Mouse (Mus musculus): Measurements from ENCODE around the gene Slc9a3r1. TPM values are rescaled to one million over a fixed set of nuclear protein-coding genes. Genes with fewer than 3 reads are reported as not detected.
A peak's percentile ranks its signal among the peaks of the same experiment; 100 is the strongest.

The Slc9a3r1 gene
- total RNA-seq, 1 experiment: 43.9 TPM

DNA sequence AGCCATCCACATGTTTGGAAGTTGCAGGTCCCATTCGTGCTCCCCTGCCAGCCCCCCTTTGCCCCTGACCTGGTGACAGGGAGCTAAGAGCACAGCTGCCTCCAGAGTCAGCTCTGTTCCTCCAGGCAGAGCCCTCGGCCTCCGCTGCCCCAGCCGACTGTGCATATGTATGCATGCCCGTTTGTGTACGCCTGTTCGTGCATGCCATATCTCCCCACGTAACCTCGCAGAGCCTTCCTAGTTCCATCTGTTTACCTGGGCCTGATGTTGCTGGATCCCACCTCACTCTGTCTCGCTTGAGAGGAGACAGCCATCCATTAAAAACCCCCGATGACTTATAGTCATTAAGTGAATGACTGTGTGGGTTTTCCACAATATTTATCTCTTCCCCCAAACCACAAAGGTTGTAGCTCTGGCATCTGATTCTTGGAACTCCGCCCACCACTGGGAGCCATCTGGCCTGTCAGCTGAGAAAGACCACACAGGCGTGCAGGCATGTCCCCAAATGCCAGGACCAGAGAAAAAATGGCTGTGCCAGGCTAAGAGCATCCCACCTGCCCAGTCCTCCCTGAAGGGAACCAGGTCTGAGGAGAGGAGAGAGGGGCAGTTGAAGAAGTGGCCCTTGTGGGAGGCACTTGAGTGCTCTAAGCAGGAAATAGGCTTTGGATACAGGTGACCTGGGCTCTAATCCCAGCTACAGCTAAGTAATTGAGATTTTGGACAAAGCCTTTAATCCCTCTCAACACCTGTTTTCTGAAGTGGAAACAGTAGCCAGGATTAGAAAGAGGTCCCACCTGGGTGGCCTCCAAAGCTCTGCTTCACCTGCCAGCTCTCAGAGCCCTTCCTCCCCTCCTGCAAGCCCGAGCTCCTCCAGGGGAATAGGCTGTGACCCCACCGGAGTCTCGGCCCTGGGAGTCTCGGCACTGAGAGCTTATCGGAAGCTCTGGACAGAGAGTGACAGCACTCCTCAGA lies 54.6 kb downstream of the Slc9a3r1 start:
- no peak for DNase-seq (ENCODE audit: low read depth, low spot score)
- TF ChIP-seq CHD2 (IDR thresholded peaks at IDR 0.05; ENCODE audit: low read depth, low read length): no peak
- H3K9ac ChIP-seq (ENCODE audit: insufficient read depth, low read depth, low read length, poor library complexity, severe bottlenecking): no peak overlapping the region
- H3K36me3 ChIP-seq (ENCODE audit: control insufficient read depth, insufficient read depth, low read length, poor library complexity, severe bottlenecking): no peaks in the 10 kb centered on the region; the same call in 1 of the 2 replicates
- no peak overlapping the region for H3K27ac ChIP-seq (ENCODE audit: insufficient read depth, low read depth, low read length, poor library complexity, severe bottlenecking)
- H3K9me3 ChIP-seq (ENCODE audit: control insufficient read depth, insufficient read depth, low read depth, low read length): no peaks in the 10 kb centered on the region
- no peak overlapping the region for H3K4me3 ChIP-seq (ENCODE audit: insufficient read depth in 1 of 2, low read depth in 1 of 2, low read length in 2 of 2, poor library complexity in 1 of 2, severe bottlenecking in 1 of 2)
- H3K4me1 ChIP-seq (ENCODE audit: control insufficient read depth in 2 of 2, insufficient read depth in 2 of 2, low read length in 2 of 2, poor library complexity in 1 of 2): peaks cover 6 to 18% of the 10 kb centered on the region in 2 experiments
- in situ Hi-C loops (cut with MboI; ENCODE audit: low sequenced_read_pairs in 2 of 2, unreplicated experiment in 2 of 2): no loop called here

DNA sequence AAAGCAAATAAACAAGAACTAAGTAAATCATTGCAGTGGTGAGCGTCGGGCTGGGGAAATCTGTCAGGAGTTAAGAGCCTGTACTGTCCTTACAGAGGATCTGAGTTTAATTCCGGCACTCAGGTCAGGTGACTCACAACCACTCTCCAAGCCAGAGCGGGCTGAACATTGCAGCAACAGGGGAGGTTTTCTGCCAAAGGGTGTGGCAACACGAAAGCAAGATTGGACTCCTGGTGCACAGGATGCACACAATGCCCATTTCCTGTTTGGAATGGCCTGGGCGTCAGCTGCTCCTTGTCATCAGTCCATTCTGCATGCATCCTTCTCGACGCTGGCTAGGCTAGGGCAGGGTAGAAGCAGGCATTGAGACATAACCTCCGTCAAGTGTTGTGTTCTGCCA lies 56.1 kb downstream of the Slc9a3r1 start:
- Histone ChIP-seq H3K4me3 (ENCODE audit: insufficient read depth in 1 of 2, low read depth in 1 of 2, low read length in 2 of 2, poor library complexity in 1 of 2, severe bottlenecking in 1 of 2) (no peak overlapping the region), H3K4me1 (ENCODE audit: control insufficient read depth in 2 of 2, insufficient read depth in 2 of 2, low read length in 2 of 2, poor library complexity in 1 of 2) (peaks cover 6 to 18% of the 10 kb centered on the region in 2 experiments)
- in situ Hi-C loops (cut with MboI; ENCODE audit: low sequenced_read_pairs in 2 of 2, unreplicated experiment in 2 of 2): no loop called here

DNA sequence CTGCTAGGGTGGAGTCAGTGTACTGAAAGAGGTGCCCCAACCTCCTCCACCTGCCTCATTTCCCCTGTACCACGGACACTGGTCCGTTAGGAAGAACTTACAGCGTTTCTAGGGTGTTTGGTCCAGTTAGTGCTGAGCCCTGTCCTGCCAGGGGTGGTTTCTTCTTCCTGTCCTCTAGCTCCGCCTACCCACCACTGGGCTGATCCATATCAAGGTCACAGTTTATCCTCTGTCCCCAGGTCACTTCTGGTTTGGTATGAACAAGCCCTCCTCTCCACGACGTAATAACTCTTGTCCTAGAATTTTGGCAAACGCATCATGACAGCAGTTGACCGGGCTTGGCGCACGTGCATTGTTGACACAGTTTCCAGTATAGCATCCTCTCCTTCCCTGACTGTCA lies 56.5 kb downstream of the Slc9a3r1 start:
- Histone ChIP-seq H3K27ac (ENCODE audit: insufficient read depth, low read depth, low read length, poor library complexity, severe bottlenecking) (peak overlapping the region; percentile 63), H3K4me1 (ENCODE audit: control insufficient read depth in 2 of 2, insufficient read depth in 2 of 2, low read length in 2 of 2, poor library complexity in 1 of 2) (peaks cover 6 to 15% of the 10 kb centered on the region in 2 experiments), H3K36me3 (ENCODE audit: control insufficient read depth, insufficient read depth, low read length, poor library complexity, severe bottlenecking) (no peaks in the 10 kb centered on the region; the same call in 1 of the 2 replicates), H3K4me3 (ENCODE audit: insufficient read depth in 1 of 2, low read depth in 1 of 2, low read length in 2 of 2, poor library complexity in 1 of 2, severe bottlenecking in 1 of 2) (no peak overlapping the region), H3K9ac (ENCODE audit: insufficient read depth, low read depth, low read length, poor library complexity, severe bottlenecking) (no peak overlapping the region), H3K9me3 (ENCODE audit: control insufficient read depth, insufficient read depth, low read depth, low read length) (no peaks in the 10 kb centered on the region)
- TF ChIP-seq ZNF384 (IDR thresholded peaks at IDR 0.05; ENCODE audit: low read depth, low read length): no peak
- TF ChIP-seq HCFC1 (IDR thresholded peaks at IDR 0.05; ENCODE audit: borderline replicate concordance, insufficient read depth, low read length): no peak
- TF ChIP-seq ZC3H11A (IDR thresholded peaks at IDR 0.05; ENCODE audit: borderline replicate concordance, low read depth, low read length): no peak
- TF ChIP-seq MAFK (IDR thresholded peaks at IDR 0.05; ENCODE audit: insufficient read depth, low read depth, low read length): no peak
- no peak for TF ChIP-seq CHD2 (IDR thresholded peaks at IDR 0.05; ENCODE audit: low read depth, low read length)
- in situ Hi-C loops (cut with MboI; ENCODE audit: low sequenced_read_pairs in 2 of 2, unreplicated experiment in 2 of 2): no loop called here
- no peak for DNase-seq (ENCODE audit: low read depth, low spot score)

More for the DNA sequence above, 56.1 kb downstream of the Slc9a3r1 start:
- no peak overlapping the region for H3K9ac ChIP-seq (ENCODE audit: insufficient read depth, low read depth, low read length, poor library complexity, severe bottlenecking)
- H3K36me3 ChIP-seq (ENCODE audit: control insufficient read depth, insufficient read depth, low read length, poor library complexity, severe bottlenecking): no peaks in the 10 kb centered on the region; the same call in 1 of the 2 replicates
- no peak for DNase-seq (ENCODE audit: low read depth, low spot score)
- no peaks in the 10 kb centered on the region for H3K9me3 ChIP-seq (ENCODE audit: control insufficient read depth, insufficient read depth, low read depth, low read length)
- peak overlapping the region; percentile 63 for H3K27ac ChIP-seq (ENCODE audit: insufficient read depth, low read depth, low read length, poor library complexity, severe bottlenecking)
- TF ChIP-seq HCFC1 (IDR thresholded peaks at IDR 0.05; ENCODE audit: borderline replicate concordance, insufficient read depth, low read length) (no peak), MAFK (IDR thresholded peaks at IDR 0.05; ENCODE audit: insufficient read depth, low read depth, low read length) (no peak), ZC3H11A (IDR thresholded peaks at IDR 0.05; ENCODE audit: borderline replicate concordance, low read depth, low read length) (no peak), CHD2 (IDR thresholded peaks at IDR 0.05; ENCODE audit: low read depth, low read length) (no peak)

- Histone ChIP-seq H3K4me1 (ENCODE audit: control insufficient read depth in 2 of 2, insufficient read depth in 2 of 2, low read length in 2 of 2, poor library complexity in 1 of 2) (peaks cover 6 to 19% of the 10 kb centered on the region in 2 experiments), H3K4me3 (ENCODE audit: insufficient read depth in 1 of 2, low read depth in 1 of 2, low read length in 2 of 2, poor library complexity in 1 of 2, severe bottlenecking in 1 of 2) (no peak overlapping the region), H3K9me3 (ENCODE audit: control insufficient read depth, insufficient read depth, low read depth, low read length) (no peaks in the 10 kb centered on the region), H3K9ac (ENCODE audit: insufficient read depth, low read depth, low read length, poor library complexity, severe bottlenecking) (no peak overlapping the region), H3K27ac (ENCODE audit: insufficient read depth, low read depth, low read length, poor library complexity, severe bottlenecking) (no peak overlapping the region), H3K36me3 (ENCODE audit: control insufficient read depth, insufficient read depth, low read length, poor library complexity, severe bottlenecking) (no peaks in the 10 kb centered on the region; the same call in 1 of the 2 replicates)
- TF ChIP-seq ZNF384 (IDR thresholded peaks at IDR 0.05; ENCODE audit: low read depth, low read length): no peak
- in situ Hi-C loops (cut with MboI; ENCODE audit: low sequenced_read_pairs in 2 of 2, unreplicated experiment in 2 of 2): no loop called here
- DNase-seq (ENCODE audit: low read depth, low spot score): no peak
Measured at GRCm38 (mm10) chr11:115222077-115222476, 58.9 kb downstream of the Slc9a3r1 start.

- H3K27ac ChIP-seq (ENCODE audit: insufficient read depth, low read depth, low read length, poor library complexity, severe bottlenecking): no peak overlapping the region
- DNase-seq (ENCODE audit: low read depth, low spot score): no peak
- in situ Hi-C loops (cut with MboI; ENCODE audit: low sequenced_read_pairs in 2 of 2, unreplicated experiment in 2 of 2): no loop called here
Measured at GRCm38 (mm10) chr11:115222570-115222969, 59.4 kb downstream of the Slc9a3r1 start.

More at GRCm38 (mm10) chr11:115222570-115222969, 59.4 kb downstream of the Slc9a3r1 start:
- Histone ChIP-seq H3K4me1 (ENCODE audit: control insufficient read depth in 2 of 2, insufficient read depth in 2 of 2, low read length in 2 of 2, poor library complexity in 1 of 2) (peaks cover 6 to 20% of the 10 kb centered on the region in 2 experiments), H3K4me3 (ENCODE audit: insufficient read depth in 1 of 2, low read depth in 1 of 2, low read length in 2 of 2, poor library complexity in 1 of 2, severe bottlenecking in 1 of 2) (no peak overlapping the region), H3K9ac (ENCODE audit: insufficient read depth, low read depth, low read length, poor library complexity, severe bottlenecking) (no peak overlapping the region), H3K9me3 (ENCODE audit: control insufficient read depth, insufficient read depth, low read depth, low read length) (no peaks in the 10 kb centered on the region), H3K36me3 (ENCODE audit: control insufficient read depth, insufficient read depth, low read length, poor library complexity, severe bottlenecking) (no peaks in the 10 kb centered on the region; the same call in 1 of the 2 replicates)
- TF ChIP-seq MAFK (IDR thresholded peaks at IDR 0.05; ENCODE audit: insufficient read depth, low read depth, low read length) (no peak), CHD2 (IDR thresholded peaks at IDR 0.05; ENCODE audit: low read depth, low read length) (no peak), HCFC1 (IDR thresholded peaks at IDR 0.05; ENCODE audit: borderline replicate concordance, insufficient read depth, low read length) (no peak), ZNF384 (IDR thresholded peaks at IDR 0.05; ENCODE audit: low read depth, low read length) (no peak), ZC3H11A (IDR thresholded peaks at IDR 0.05; ENCODE audit: borderline replicate concordance, low read depth, low read length) (no peak)
